Mouse (Mus musculus) kidney, embryonic 14.5 days (tissue): ENCODE measurements around the gene 1810024B03Rik. TPM values are rescaled to one million over a fixed set of nuclear protein-coding genes. Genes with fewer than 3 reads are reported as not detected.
"Not testable (repeated sequence)": the region's sequence is repeated elsewhere in the genome, so short reads cannot be mapped to it uniquely, and the experiment has no call there.

ENCODE experiments used
- ATAC-seq: fragments of 200-750 bp; cut with Nextera tagmentation; 2 replicates; pipeline ENCODE4 v1.8.0; 2017; ENCODE audit warnings: moderate number of reproducible peaks, mild to moderate bottlenecking, moderate TSS enrichment, moderate library complexity; ENCODE audit not compliant: low FRiP score, low TSS enrichment
- H3K27ac ChIP-seq: fragments of 300-500 bp; sonication (generic); 2 replicates; pipeline ENCODE4 v1.5.1; 2014; ENCODE audit warnings: low read depth, mild to moderate bottlenecking, low read length, moderate library complexity, mixed read lengths
- H3K27me3 ChIP-seq: fragments of 300-500 bp; sonication (generic); 2 replicates; pipeline ENCODE4 v1.6.1; 2014; ENCODE audit warnings: mild to moderate bottlenecking, low read length; ENCODE audit not compliant: control insufficient read depth, insufficient read depth
- H3K36me3 ChIP-seq: fragments of 300-500 bp; sonication (generic); 2 replicates; pipeline ENCODE4 v1.6.1; 2014; ENCODE audit warnings: low read length, mixed read lengths; ENCODE audit not compliant: control insufficient read depth, insufficient read depth
- H3K4me1 ChIP-seq: fragments of 300-500 bp; sonication (generic); 2 replicates; pipeline ENCODE4 v1.6.1; 2014; ENCODE audit warnings: low read length, mixed read lengths; ENCODE audit not compliant: control insufficient read depth, insufficient read depth
- H3K4me2 ChIP-seq: fragments of 300-500 bp; sonication (generic); replicated peaks from 2 replicates; pipeline ENCODE4 v1.6.1; 2014; ENCODE audit warnings: low read depth, mild to moderate bottlenecking, low read length
- H3K4me3 ChIP-seq: fragments of 300-500 bp; sonication (generic); 2 replicates; pipeline ENCODE4 v1.5.1; 2014; ENCODE audit warnings: mild to moderate bottlenecking, low read length
- H3K9ac ChIP-seq: fragments of 300-500 bp; sonication (generic); 2 replicates; pipeline ENCODE4 v1.6.1; 2014; ENCODE audit warnings: low read depth, mild to moderate bottlenecking, low read length, moderate library complexity
- H3K9me3 ChIP-seq: fragments of 300-500 bp; sonication (generic); 2 replicates; pipeline ENCODE4 v1.6.1; 2016; ENCODE audit warnings: low read length; ENCODE audit not compliant: control insufficient read depth
- WGBS: fragments of 180-500 bp; shearing (Covaris S2); extraction: QIAGEN DNeasy Blood & Tissue Kit; methylation state at CpG from one replicate; pipeline ENCODE4 v1.1.7; 2014; 5-methylcytosine and 5-hydroxymethylcytosine counted together
- polyA plus RNA-seq: library from polyadenylated mRNA; unstranded; fragments of >200 nt; fragmentation: Nextera tagmentation; extraction: Ambion mirVana; gene quantifications from 2 replicates; pipeline ENCODE4 v1.2.1, GENCODE M21; 2014

1810024B03Rik gene
- polyA plus RNA-seq, 1 experiment from 2014 or later, result 2.7 TPM

DNA sequence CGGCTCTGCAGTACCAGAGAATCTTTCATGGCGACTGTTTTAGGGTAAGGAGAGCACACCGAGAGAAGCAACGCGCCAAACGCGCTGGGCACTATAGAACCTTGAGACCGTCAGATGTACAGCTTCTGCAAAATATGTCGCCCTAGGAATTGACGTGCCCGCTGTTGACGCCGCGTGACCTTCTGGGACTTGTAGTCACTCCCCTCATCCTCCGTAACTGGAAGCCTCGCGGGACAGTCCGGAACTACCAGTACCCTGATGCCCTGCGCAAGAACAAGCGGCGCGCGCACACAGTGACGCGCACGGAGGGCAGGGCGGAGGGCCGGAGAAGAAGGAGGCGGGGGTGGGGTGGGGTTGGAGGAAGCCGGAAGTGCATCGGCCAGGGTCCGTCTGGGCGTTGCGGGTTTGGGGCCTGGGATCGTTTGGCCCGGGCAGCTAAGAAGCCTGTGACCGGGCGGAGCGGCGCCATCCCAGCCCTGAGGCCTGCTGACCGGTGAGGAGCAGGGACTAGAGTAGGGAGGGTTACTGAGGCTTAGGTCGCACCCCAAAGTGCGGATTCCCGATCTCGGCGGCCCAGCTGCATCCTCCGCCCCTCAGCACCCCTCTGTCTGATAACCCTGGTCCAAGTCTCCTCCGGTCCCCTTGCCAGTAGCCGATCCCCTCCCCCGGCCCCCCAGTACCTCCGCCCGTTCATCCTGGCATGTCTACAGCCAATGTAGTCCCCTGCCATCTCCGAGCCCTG lies 39.7 kb upstream of the 1810024B03Rik start, which contains the start of the genes Ciao1 and Tmem127:
Ciao1 (minus strand) TSS at position 225 of the 742 bp plus-strand sequence.
Tmem127 (plus strand) TSS at position 317 of the 742 bp plus-strand sequence.
- under 1% methylated on average over 53 of the region's 53 CpGs for WGBS
- Histone ChIP-seq H3K27ac (peak within 1 kb of the TSS; percentile 55; the same call in 1 of the 2 replicates), H3K27me3 (no peaks in the 10 kb centered on the region), H3K4me2 (peak within 1 kb of the TSS; percentile 96), H3K4me3 (peak within 1 kb of the TSS; percentile 80), H3K9me3 (no peaks in the 10 kb centered on the region), H3K9ac (peak within 1 kb of the TSS; percentile 83), H3K36me3 (peaks cover 29% of the 10 kb centered on the region), H3K4me1 (peaks cover 25% of the 10 kb centered on the region; the same call in 1 of the 2 replicates)
- ATAC-seq, result peak; percentile 98

- H3K4me2 ChIP-seq, result no peak overlapping the region
- no peak overlapping the region for H3K9ac ChIP-seq
- H3K9me3 ChIP-seq, result no peaks in the 10 kb centered on the region
- no peaks in the 10 kb centered on the region for H3K4me1 ChIP-seq
- WGBS, result 96% methylated on average over 2 of the region's 2 CpGs
- no peak for ATAC-seq
- H3K4me3 ChIP-seq, result no peak overlapping the region
- no peaks in the 10 kb centered on the region for H3K27me3 ChIP-seq
- H3K36me3 ChIP-seq, result peaks cover 87% of the 10 kb centered on the region
- H3K27ac ChIP-seq, result no peak overlapping the region
Measured at GRCm38 (mm10) chr2:127240065-127240464, 32.0 kb upstream of the 1810024B03Rik start.

GRCm38 (mm10) chr2:127237897-127238610 lies 30.0 kb upstream of the 1810024B03Rik start:
- H3K36me3 ChIP-seq, result peaks cover 93% of the 10 kb centered on the region
- no peak overlapping the region for H3K9ac ChIP-seq
- no peak for ATAC-seq
- H3K4me3 ChIP-seq, result no peak overlapping the region
- H3K27me3 ChIP-seq, result no peaks in the 10 kb centered on the region
- no peaks in the 10 kb centered on the region for H3K4me1 ChIP-seq
- H3K27ac ChIP-seq, result no peak overlapping the region
- H3K4me2 ChIP-seq, result no peak overlapping the region
- 94% methylated on average over 11 of the region's 11 CpGs for WGBS
- no peaks in the 10 kb centered on the region for H3K9me3 ChIP-seq

- no peak for ATAC-seq
- H3K27ac ChIP-seq, result no peak overlapping the region
- no peaks in the 10 kb centered on the region for H3K27me3 ChIP-seq
- H3K9ac ChIP-seq, result no peak overlapping the region
- no peaks in the 10 kb centered on the region for H3K4me1 ChIP-seq
- WGBS, result 95% methylated on average over 3 of the region's 3 CpGs
- no peaks in the 10 kb centered on the region; the same call in 1 of the 2 replicates for H3K9me3 ChIP-seq
- peaks cover 94% of the 10 kb centered on the region for H3K36me3 ChIP-seq
- no peak overlapping the region for H3K4me3 ChIP-seq
- no peak overlapping the region for H3K4me2 ChIP-seq
Measured at GRCm38 (mm10) chr2:127225261-127225660, 17.2 kb upstream of the 1810024B03Rik start.

- WGBS, result 94% methylated on average over 5 of the region's 5 CpGs
- Histone ChIP-seq H3K4me1 (no peaks in the 10 kb centered on the region), H3K27ac (no peak overlapping the region), H3K9ac (no peak overlapping the region), H3K4me2 (no peak overlapping the region), H3K4me3 (no peak overlapping the region), H3K27me3 (no peaks in the 10 kb centered on the region), H3K9me3 (no peaks in the 10 kb centered on the region), H3K36me3 (peaks cover 95% of the 10 kb centered on the region)
- no peak for ATAC-seq
Measured at GRCm38 (mm10) chr2:127217746-127218145, 9.7 kb upstream of the 1810024B03Rik start.

GRCm38 (mm10) chr2:127210701-127211100 lies 2.6 kb upstream of the 1810024B03Rik start:
- H3K4me3 ChIP-seq, result no peak overlapping the region
- H3K9me3 ChIP-seq, result no peaks in the 10 kb centered on the region
- no peaks in the 10 kb centered on the region for H3K27me3 ChIP-seq
- 93% methylated on average over 11 of the region's 11 CpGs for WGBS
- H3K4me2 ChIP-seq, result no peak overlapping the region
- ATAC-seq, result no peak
- H3K4me1 ChIP-seq, result peaks cover 4% of the 10 kb centered on the region; the same call in 1 of the 2 replicates
- no peak overlapping the region for H3K27ac ChIP-seq
- peaks cover 58% of the 10 kb centered on the region for H3K36me3 ChIP-seq
- H3K9ac ChIP-seq, result no peak overlapping the region

DNA sequence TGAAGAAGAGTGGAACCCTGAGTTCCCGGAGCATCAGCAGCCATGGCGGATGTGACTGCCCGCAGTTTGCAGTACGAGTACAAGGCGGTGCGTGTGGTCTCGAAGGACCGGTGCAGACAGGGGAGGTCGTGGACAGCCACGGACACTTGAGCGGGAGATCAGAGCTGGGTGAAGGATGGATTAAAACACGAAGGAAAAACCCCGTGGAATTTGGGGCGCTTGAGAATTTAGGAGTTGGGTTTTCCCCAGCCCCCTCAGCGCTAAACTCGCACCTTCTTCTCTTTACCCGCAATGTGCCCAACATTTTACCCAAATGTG lies 331 bp upstream of the 1810024B03Rik start:
- peaks cover 4% of the 10 kb centered on the region; the same call in 1 of the 2 replicates for H3K4me1 ChIP-seq
- H3K36me3 ChIP-seq, result peaks cover 35% of the 10 kb centered on the region
- peak overlapping the region; percentile 70 for H3K9ac ChIP-seq
- 1% methylated on average over 17 of the region's 17 CpGs for WGBS
- peak overlapping the region; percentile 66 for H3K4me3 ChIP-seq
- ATAC-seq, result no peak
- no peaks in the 10 kb centered on the region for H3K9me3 ChIP-seq
- H3K27ac ChIP-seq, result peak overlapping the region; percentile 30; the same call in 1 of the 2 replicates
- peak overlapping the region; percentile 54 for H3K4me2 ChIP-seq
- no peaks in the 10 kb centered on the region for H3K27me3 ChIP-seq

DNA sequence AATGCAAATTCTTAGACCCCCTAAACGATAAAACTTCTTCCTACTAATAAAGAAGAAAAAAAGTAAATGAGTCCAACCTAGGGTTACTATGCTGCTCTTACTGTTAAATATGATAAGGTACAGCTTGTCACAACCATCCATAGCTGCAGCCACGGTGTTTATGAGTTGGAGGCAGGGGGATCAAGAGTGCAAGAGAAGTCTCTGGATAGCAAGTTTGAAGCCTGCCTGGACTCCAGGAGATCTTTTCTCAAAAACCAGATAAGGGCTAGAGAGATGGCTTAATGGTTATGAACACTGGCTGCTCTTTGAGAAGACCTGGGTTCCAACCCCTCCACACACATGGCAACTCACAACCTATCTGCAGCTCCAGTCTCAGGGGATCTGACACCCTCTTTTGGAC lies 1.2 kb downstream of the 1810024B03Rik start:
- H3K9me3 ChIP-seq, result no peaks in the 10 kb centered on the region
- H3K4me3 ChIP-seq, result no peak overlapping the region
- WGBS, result 88% methylated on average over 2 of the region's 2 CpGs
- ATAC-seq, result no peak
- peaks cover 25% of the 10 kb centered on the region for H3K36me3 ChIP-seq
- H3K4me1 ChIP-seq, result peaks cover 4% of the 10 kb centered on the region; the same call in 1 of the 2 replicates
- no peaks in the 10 kb centered on the region for H3K27me3 ChIP-seq
- H3K27ac ChIP-seq, result no peak overlapping the region
- H3K4me2 ChIP-seq, result no peak overlapping the region
- no peak overlapping the region for H3K9ac ChIP-seq

DNA sequence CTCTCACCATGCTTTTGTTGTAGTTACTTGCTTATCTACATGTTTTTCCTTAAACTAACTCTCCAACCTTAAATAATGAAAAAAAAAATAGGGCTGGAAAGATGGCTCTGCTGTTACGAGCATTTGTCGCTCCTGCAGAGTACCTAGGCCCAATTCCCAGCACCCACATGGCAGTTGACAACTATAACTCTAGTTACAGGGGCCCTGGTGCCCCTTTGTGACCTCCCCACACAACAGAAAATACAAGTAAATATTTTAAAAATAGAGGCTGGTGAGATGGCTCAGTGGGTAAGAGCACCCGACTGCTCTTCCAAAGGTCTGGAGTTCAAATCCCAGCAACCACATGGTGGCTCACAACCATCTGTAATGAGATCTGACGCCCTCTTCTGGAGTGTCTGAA lies 2.1 kb downstream of the 1810024B03Rik start:
- ATAC-seq, H3K9ac ChIP-seq, H3K4me1 ChIP-seq, H3K27me3 ChIP-seq, H3K4me2 ChIP-seq, H3K27ac ChIP-seq, H3K4me3 ChIP-seq, H3K9me3 ChIP-seq: not testable (repeated sequence)
- peaks cover 15% of the 10 kb centered on the region for H3K36me3 ChIP-seq
- 94% methylated on average over 4 of the region's 4 CpGs for WGBS
